Mouse (Mus musculus) limb, embryonic 10.5 days (tissue): ENCODE measurements around the gene Abhd6. TPM values are rescaled to one million over a fixed set of nuclear protein-coding genes. Genes with fewer than 3 reads are reported as not detected.
A peak's percentile ranks its signal among the peaks of the same experiment; 100 is the strongest.

Experiments used
- DNase-seq: peaks from one replicate; pipeline ENCODE4 v3.0.0-alpha.2; 2017; ENCODE audit warnings: low spot score
- H3K27ac ChIP-seq: fragments of 300-500 bp; sonication (generic); 2 replicates; pipeline ENCODE4 v1.5.1; 2016; ENCODE audit warnings: mild to moderate bottlenecking
- H3K27me3 ChIP-seq: fragments of 300-500 bp; sonication (generic); 2 replicates; pipeline ENCODE4 v1.6.1; 2016; ENCODE audit warnings: low read depth, mild to moderate bottlenecking; ENCODE audit not compliant: poor library complexity, severe bottlenecking
- H3K36me3 ChIP-seq: fragments of 300-500 bp; sonication (generic); 2 replicates; pipeline ENCODE4 v1.6.1; 2016; ENCODE audit warnings: mild to moderate bottlenecking, moderate library complexity
- H3K4me1 ChIP-seq: fragments of 300-500 bp; sonication (generic); 2 replicates; pipeline ENCODE4 v1.6.1; 2016
- H3K4me3 ChIP-seq: fragments of 300-500 bp; sonication (generic); 2 replicates; pipeline ENCODE4 v1.5.1; 2016; ENCODE audit warnings: mild to moderate bottlenecking, moderate library complexity
- H3K9me3 ChIP-seq: fragments of 300-500 bp; sonication (generic); replicated peaks from 2 replicates; pipeline ENCODE4 v1.6.1; 2016; ENCODE audit warnings: mild to moderate bottlenecking
- WGBS: fragments of 180-500 bp; shearing (Covaris S2); methylation state at CpG from one replicate; pipeline ENCODE4 v1.1.7; 2016; 5-methylcytosine and 5-hydroxymethylcytosine counted together
- polyA plus RNA-seq: library from polyadenylated mRNA; unstranded; fragments of >200 nt; fragmentation: Nextera tagmentation; extraction: Ambion mirVana; gene quantifications from 2 replicates; pipeline ENCODE4 v1.2.1, GENCODE M21; 2016

Abhd6 gene
- polyA plus RNA-seq, 1 experiment from 2014 or later = 20.9 TPM

DNA sequence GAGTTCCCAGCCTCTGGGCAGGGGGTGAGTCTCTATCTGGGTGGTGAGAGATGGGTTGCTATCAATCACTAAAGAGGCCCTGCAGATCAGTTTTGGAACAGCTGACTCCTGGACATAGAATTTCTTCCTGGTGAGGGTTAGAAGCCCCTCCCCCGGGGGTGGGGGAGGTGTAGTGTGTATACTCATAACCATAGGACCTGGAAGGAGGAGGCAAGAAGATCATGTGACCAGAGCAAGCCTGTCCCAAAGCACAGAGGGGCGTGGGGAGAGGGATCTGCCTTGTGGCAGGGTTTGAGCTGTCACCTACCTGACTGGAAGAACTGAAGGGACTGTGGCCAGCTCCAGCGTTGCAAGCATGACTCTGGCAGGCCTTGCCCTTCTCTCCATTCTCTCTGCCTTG is 59.4 kb downstream of the Abhd6 start:
- Histone ChIP-seq H3K27me3 (no peaks in the 10 kb centered on the region), H3K9me3 (no peaks in the 10 kb centered on the region), H3K4me1 (peaks cover 19% of the 10 kb centered on the region), H3K27ac (no peak overlapping the region), H3K4me3 (no peak overlapping the region), H3K36me3 (no peaks in the 10 kb centered on the region)
- no peak for DNase-seq
- 41% methylated on average over 3 of the region's 3 CpGs for WGBS

DNA sequence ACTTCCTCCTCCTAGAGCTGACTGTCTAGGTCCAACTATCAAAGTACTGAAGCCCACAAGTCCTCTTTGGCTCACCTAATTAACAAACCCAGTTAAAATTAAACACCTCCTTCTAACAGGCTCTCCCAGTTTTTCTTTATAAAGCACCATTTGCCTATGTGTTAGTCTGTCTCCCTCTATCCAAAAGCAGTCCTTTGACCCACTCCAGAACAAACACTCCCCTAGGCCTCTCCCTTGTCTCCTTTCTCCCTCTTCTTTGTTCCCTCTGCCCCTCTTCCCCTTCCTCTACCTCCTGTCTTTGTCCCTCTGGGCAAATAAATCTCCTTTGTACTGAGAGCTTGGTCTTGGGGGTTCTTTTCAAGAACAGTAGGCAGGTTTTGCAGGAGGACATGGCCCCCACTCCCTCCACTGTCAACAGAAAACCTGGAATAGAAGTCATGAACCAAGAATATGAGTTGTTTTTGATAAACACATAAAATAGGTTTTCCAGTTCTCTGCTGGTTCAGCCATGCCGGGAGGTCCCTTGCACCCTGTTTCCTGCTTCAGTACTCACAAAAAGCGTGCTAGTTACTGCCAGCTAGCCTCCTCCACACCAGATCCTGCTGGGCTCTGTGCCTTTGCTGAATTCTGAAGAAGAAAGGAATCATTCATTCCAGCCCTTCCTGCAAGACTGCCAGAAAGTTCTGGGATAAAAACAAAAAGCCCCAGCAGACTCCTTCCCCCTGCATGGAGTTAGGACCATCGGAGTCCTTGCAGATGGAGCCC is 60.0 kb downstream of the Abhd6 start:
- H3K4me3 ChIP-seq = no peak overlapping the region
- DNase-seq = no peak
- H3K36me3 ChIP-seq = no peaks in the 10 kb centered on the region
- H3K27ac ChIP-seq = peak overlapping the region; percentile 39; the same call in 1 of the 2 replicates
- no peaks in the 10 kb centered on the region for H3K9me3 ChIP-seq
- H3K4me1 ChIP-seq = peaks cover 19% of the 10 kb centered on the region
- 84% methylated on average over 3 of the region's 3 CpGs for WGBS
- no peaks in the 10 kb centered on the region for H3K27me3 ChIP-seq

DNA sequence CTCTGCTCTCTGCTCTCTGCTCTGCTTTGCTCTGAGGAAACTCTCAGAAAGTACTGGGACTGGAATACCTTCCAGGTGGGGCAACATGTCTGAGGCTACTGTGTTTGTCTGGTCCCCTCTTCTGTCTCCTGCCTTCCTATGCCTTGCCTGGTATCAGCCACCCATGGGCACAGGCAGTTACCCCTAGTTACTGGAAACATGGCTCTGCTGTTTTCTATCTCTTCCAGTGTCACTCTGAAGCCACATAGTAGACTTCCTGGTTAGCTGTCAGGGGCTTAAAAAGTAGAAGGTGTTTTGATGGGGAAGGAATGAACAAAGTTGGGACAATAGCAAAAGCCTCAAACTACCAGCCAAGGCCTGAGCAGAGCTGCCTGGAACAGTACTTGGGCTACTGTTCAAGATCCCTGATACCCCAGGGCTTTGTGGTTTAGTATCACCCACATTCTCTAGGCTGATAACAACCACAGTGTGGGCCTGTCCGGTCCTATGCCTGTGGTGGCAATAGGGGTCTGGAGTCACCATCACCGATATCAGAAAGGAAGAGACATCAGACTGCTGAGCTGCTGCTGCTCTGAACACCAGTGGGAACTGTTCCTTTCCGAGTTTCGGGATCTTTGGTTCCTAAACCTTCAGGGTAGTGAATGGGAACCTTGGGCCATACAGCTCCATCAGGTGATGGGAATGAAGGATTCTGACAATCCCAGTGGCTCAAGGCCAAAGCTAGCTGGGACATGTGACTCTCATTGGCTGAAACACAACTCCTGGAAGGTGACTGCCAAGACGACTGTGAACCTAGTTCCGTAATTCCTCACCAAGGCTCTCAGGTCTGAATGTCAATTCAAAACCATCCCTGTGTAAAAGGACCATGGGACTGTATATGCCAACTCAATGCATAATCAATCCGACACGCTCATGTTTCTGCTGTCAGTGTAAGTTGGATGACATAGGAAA is 61.4 kb downstream of the Abhd6 start:
- no peak for DNase-seq
- Histone ChIP-seq H3K4me1 (peaks cover 19% of the 10 kb centered on the region), H3K27me3 (no peaks in the 10 kb centered on the region), H3K27ac (no peak overlapping the region), H3K9me3 (no peaks in the 10 kb centered on the region), H3K36me3 (no peaks in the 10 kb centered on the region), H3K4me3 (no peak overlapping the region)
- 94% methylated on average over 8 of the region's 8 CpGs for WGBS

DNA sequence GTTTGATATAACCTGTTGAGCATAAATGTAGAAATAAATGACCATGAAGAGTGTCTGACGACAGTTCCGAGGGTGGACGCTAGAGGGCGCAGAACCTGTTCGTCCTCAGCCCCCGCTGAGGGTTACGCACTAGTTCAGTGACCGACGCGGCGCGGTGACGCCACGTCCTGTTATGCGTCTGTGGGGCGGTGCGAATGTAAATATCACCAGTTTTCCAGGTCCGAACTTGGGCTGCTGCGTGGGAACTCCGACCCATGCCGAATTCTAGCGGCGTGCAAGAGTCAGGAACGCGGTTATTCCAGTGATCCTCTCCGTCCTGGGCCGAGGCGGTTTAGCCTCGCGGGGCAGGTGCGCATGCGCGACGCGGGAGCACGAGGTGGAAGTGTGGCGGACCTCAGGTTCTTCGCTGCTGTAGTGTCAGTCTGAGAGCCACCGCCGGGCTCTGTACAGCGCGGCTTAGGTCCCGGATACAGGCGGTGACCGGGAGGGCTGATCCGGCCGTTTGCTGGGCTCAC is 77.5 kb downstream of the Abhd6 start, which contains the start of gene Rpp14:
TSS of gene Rpp14 (plus strand) at position 203 of the 515 bp plus-strand sequence.
- peaks cover 23% of the 10 kb centered on the region for H3K36me3 ChIP-seq
- H3K27ac ChIP-seq = peak within 1 kb of the TSS; percentile 94
- H3K27me3 ChIP-seq = no peaks in the 10 kb centered on the region
- peaks cover 14% of the 10 kb centered on the region for H3K4me1 ChIP-seq
- peak; percentile 97 for DNase-seq
- peak within 1 kb of the TSS; percentile 82 for H3K4me3 ChIP-seq
- H3K9me3 ChIP-seq = no peaks in the 10 kb centered on the region
- under 1% methylated on average over 47 of the region's 47 CpGs for WGBS

DNA sequence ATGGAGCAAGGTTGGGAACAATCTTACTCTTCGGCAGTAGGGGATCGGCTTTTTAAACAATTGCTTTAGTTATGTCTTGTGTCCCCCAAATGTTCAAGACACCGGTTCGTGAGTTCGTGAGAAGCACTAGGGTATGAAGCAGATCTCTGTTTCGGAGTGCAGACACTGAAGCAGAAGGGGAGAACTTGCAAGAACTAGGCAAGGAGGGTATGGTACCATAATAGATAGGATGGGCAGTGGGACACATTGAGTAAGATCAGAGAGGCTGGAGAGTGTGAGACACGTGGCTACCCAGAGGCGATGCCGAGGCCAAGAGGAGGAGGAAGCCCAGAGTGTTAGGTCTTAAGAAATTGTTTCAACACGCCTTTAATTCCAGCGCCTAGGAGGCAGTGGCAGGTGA is 78.0 kb downstream of the Abhd6 start:
- H3K27me3 ChIP-seq = no peaks in the 10 kb centered on the region
- 7% methylated on average over 11 of the region's 11 CpGs for WGBS
- H3K4me3 ChIP-seq = peak overlapping the region; percentile 82
- H3K4me1 ChIP-seq = peaks cover 14% of the 10 kb centered on the region
- peak; percentile 45 for DNase-seq
- H3K9me3 ChIP-seq = no peaks in the 10 kb centered on the region
- peak overlapping the region; percentile 94 for H3K27ac ChIP-seq
- H3K36me3 ChIP-seq = peaks cover 27% of the 10 kb centered on the region

DNA sequence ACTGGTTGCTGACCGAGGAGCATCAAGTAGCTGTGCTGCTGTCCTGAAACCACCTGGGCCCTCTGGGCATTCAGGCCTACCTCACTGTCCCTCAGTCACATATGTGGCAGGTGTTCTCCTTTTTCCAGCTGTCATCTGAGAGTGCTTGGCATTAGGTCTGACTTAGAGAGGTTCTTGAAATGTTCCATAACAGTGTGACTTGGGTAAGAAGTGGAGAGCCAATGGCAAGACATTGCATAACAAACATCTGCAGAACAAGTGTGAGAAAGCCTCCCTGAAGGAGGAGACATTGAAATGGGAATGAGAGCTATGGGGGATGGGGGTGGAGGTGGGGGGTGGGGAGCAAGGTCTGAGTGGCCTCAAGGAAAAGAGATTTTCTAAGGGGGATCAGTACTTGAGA is 80.2 kb downstream of the Abhd6 start:
- Histone ChIP-seq H3K27ac (no peak overlapping the region), H3K9me3 (no peaks in the 10 kb centered on the region), H3K27me3 (no peaks in the 10 kb centered on the region), H3K4me3 (no peak overlapping the region), H3K4me1 (peaks cover 14% of the 10 kb centered on the region), H3K36me3 (peaks cover 49% of the 10 kb centered on the region)
- WGBS = 81% methylated on average over 1 of the region's 1 CpGs
- DNase-seq = no peak

DNA sequence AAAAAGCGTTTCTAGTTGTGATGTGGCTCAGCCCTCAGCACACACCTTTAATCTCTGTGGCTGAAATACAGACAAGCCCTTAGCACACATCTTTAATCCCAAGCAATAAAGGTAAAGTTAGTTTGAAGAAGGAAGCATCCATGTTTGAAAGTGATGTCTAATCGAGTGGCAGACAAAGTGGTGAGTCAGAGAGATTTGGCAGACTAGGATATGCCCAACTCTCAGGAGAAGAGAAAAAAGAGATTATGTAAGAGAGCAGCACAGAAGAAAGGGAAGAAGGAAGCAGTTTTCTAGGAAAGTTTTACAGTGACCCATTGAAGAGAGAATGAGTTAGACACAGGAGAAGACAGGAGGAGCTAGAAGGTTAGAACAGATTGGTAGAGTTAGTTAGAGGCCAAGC is 86.3 kb downstream of the Abhd6 start:
- WGBS = 94% methylated on average over 2 of the region's 2 CpGs
- peaks cover 71% of the 10 kb centered on the region for H3K36me3 ChIP-seq
- no peak overlapping the region for H3K27ac ChIP-seq
- no peaks in the 10 kb centered on the region for H3K4me1 ChIP-seq
- no peaks in the 10 kb centered on the region for H3K9me3 ChIP-seq
- no peaks in the 10 kb centered on the region for H3K27me3 ChIP-seq
- DNase-seq = no peak
- no peak overlapping the region for H3K4me3 ChIP-seq

DNA sequence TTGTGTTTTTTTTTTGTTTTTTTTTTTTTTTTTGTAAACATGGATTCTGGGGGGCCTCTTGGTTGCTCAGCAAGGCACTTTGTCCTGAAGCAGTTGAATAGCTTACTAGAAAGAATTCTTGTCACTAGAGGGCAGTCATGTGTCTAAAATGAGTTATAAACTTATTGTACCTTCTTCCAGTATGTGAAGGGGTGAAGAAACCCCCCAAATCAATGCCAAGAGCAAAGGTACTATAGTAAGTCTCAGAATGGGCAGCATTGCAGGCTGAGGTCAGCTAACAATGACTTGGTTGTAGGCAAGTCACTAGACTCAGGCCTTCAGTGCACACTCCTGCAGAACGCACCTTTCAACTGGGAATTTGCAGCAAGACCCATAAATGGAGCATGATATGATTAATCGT is 89.9 kb downstream of the Abhd6 start:
- H3K27ac ChIP-seq = no peak overlapping the region
- H3K36me3 ChIP-seq = peaks cover 36% of the 10 kb centered on the region
- no peaks in the 10 kb centered on the region for H3K4me1 ChIP-seq
- H3K9me3 ChIP-seq = no peaks in the 10 kb centered on the region
- no peak for DNase-seq
- WGBS = 93% methylated on average over 2 of the region's 2 CpGs
- no peak overlapping the region for H3K4me3 ChIP-seq
- no peaks in the 10 kb centered on the region for H3K27me3 ChIP-seq

DNA sequence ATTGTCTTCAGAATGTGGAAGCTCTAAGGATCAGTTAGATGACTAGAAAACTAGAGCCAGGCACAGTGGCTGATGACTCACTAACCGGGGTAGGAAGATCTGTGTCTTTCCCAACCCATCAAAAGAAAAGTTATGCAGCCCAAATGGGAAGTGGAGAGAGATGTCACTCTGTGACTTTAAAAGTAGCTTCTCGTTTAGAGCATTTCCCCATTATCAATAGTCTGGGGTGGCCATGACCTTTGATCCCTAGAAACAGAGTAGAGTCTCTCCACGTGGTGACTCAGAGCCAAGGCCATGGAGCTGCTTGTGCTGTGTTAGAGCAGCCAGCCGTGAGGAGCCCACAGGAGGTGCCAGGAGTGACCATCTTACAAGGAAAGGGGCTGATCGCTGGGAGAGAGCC is 90.7 kb downstream of the Abhd6 start:
- peaks cover 30% of the 10 kb centered on the region for H3K36me3 ChIP-seq
- no peaks in the 10 kb centered on the region for H3K9me3 ChIP-seq
- DNase-seq = no peak
- peaks cover 2% of the 10 kb centered on the region; the same call in 1 of the 2 replicates for H3K4me1 ChIP-seq
- H3K4me3 ChIP-seq = no peak overlapping the region
- no peak overlapping the region for H3K27ac ChIP-seq
- WGBS = 63% methylated on average over 5 of the region's 5 CpGs
- no peaks in the 10 kb centered on the region for H3K27me3 ChIP-seq

DNA sequence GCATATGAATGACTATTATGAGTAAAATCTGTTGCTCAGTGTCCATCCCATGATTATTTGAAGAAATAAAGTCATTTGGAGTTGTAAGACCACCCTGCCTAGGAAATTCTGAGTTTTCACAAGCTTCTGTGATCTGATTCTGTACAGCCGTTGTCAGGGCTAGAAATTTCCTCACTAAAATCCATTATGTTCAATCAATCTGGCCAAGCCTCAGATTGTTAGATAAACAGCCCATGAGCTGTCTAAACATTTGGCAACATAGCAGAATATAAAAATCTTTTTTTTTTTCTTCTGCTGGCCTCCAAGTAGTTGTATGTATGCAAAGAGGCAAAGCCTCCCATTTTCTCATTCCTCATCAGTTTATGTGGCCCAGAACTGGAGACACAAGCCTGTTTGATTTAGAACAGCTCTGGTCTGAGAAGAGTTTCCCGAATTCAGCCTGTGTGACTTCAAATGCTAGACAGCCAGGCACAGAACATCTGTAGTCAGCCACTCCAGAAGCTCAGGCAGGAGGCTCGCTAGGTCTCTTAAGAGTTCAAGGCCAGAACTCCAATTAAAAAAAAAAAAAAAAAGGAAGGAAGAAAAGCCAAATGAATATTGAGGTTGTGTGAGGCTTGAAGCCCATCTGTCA is 92.3 kb downstream of the Abhd6 start:
- Histone ChIP-seq H3K36me3 (peaks cover 14% of the 10 kb centered on the region), H3K4me1 (peaks cover 6% of the 10 kb centered on the region), H3K27me3 (no peaks in the 10 kb centered on the region), H3K27ac (no peak overlapping the region), H3K9me3 (no peaks in the 10 kb centered on the region), H3K4me3 (no peak overlapping the region)
- 73% methylated on average over 3 of the region's 3 CpGs for WGBS
- DNase-seq = no peak

DNA sequence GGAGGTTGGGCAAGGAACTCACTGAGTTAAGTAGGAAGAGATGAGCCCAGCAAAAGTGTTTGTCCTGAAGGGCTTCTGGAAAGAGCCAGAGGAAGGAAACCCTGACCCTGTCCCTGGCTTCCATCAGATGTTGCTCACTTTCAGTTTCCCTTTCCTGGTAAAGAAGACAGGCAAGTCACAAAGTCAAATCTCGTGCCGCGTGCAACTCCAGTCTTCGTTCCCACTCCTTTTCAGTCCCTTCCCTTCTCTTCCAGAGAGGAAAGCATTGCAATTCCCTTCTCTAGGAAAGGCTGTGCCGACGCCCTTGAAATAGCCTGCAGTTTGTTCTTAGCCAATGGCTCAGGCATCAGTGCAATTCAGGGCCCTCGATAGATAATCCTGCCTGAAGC is 92.9 kb downstream of the Abhd6 start:
- H3K9me3 ChIP-seq = no peaks in the 10 kb centered on the region
- H3K27me3 ChIP-seq = no peaks in the 10 kb centered on the region

DNA sequence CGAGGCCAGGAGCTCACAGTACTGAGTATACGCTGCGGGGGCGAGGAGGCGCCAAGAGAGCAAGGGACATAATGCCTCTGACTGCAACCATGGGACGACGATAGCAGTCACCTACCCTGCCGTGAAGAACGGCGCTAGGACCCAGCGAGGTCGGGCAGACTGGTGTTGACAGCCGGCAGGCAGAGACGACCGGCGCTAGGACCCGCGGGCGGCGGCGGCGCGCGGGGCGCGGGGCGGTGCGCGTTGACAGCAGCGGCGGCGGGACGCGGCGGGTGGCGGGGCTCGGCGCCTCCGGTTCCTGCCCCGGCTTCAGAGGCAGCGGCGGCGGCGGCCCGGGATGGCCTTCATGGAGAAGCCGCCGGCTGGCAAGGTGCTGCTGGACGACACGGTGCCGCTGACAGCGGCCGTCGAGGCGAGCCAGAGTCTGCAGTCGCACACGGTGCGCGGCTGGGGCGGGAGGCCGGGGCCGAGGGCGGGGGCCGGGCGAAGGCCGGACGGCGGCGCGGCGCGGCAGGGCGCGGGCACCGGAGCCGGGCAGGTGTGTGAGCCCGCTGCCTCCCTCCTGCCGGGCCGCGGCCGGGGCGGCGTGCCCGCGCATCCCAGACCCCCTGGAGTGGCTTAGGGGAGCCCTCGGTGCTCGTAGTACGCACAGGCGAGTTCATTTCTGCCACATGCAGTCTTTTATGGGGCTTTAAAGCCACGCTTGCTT is 95.4 kb downstream of the Abhd6 start, which contains the start of gene Pxk:
TSS of gene Pxk (plus strand) at position 234 of the 709 bp plus-strand sequence.
- Histone ChIP-seq H3K27ac (peak within 1 kb of the TSS; percentile 88), H3K4me3 (peak within 1 kb of the TSS; percentile 93), H3K4me1 (peaks cover 6% of the 10 kb centered on the region), H3K36me3 (no peaks in the 10 kb centered on the region), H3K27me3 (no peaks in the 10 kb centered on the region), H3K9me3 (no peaks in the 10 kb centered on the region)
- DNase-seq = peak; percentile 99
- WGBS = under 1% methylated on average over 89 of the region's 89 CpGs

More for the DNA sequence above, 92.9 kb downstream of the Abhd6 start:
- Histone ChIP-seq H3K4me3 (no peak overlapping the region), H3K36me3 (peaks cover 9% of the 10 kb centered on the region), H3K27ac (no peak overlapping the region), H3K4me1 (peaks cover 6% of the 10 kb centered on the region)
- 68% methylated on average over 7 of the region's 7 CpGs for WGBS
- no peak for DNase-seq
